Mouse (Mus musculus): ENCODE data around the gene Ctcf.

The Ctcf gene

GRCm38 (mm10) chr8:105617451-105618278 is 18.7 kb upstream of the Ctcf start:
- 82% methylated on average over 21 of the region's 21 CpGs for WGBS

- WGBS: 88% methylated on average over 5 of the region's 5 CpGs
Measured at GRCm38 (mm10) chr8:105618279-105618634, 18.1 kb upstream of the Ctcf start.

GRCm38 (mm10) chr8:105618892-105619591 is 17.3 kb upstream of the Ctcf start:
- WGBS: 95% methylated on average over 19 of the region's 19 CpGs

- WGBS: 74% methylated on average over 19 of the region's 19 CpGs
Measured at GRCm38 (mm10) chr8:105620211-105620610, 16.2 kb upstream of the Ctcf start.

- 64% methylated on average over 21 of the region's 21 CpGs for WGBS
Measured at GRCm38 (mm10) chr8:105620946-105621720, 15.2 kb upstream of the Ctcf start.

GRCm38 (mm10) chr8:105621841-105622240 is 14.5 kb upstream of the Ctcf start:
- WGBS: 7% methylated on average over 4 of the region's 4 CpGs

GRCm38 (mm10) chr8:105622421-105622920 is 13.9 kb upstream of the Ctcf start:
- 4% methylated on average over 8 of the region's 8 CpGs for WGBS

GRCm38 (mm10) chr8:105623118-105623517 is 13.2 kb upstream of the Ctcf start:
- WGBS: 24% methylated on average over 5 of the region's 5 CpGs

GRCm38 (mm10) chr8:105623679-105624245 is 12.6 kb upstream of the Ctcf start:
- WGBS: 58% methylated on average over 7 of the region's 7 CpGs

- 28% methylated on average over 3 of the region's 3 CpGs for WGBS
Measured at GRCm38 (mm10) chr8:105624401-105624800, 12.0 kb upstream of the Ctcf start.

GRCm38 (mm10) chr8:105624831-105625230 is 11.5 kb upstream of the Ctcf start:
- WGBS: 44% methylated on average over 1 of the region's 1 CpGs

GRCm38 (mm10) chr8:105626086-105626485 is 10.3 kb upstream of the Ctcf start:
- 50% methylated on average over 1 of the region's 1 CpGs for WGBS

- WGBS: 83% methylated on average over 4 of the region's 4 CpGs
Measured at GRCm38 (mm10) chr8:105629337-105629736, 7.0 kb upstream of the Ctcf start.

- WGBS: 89% methylated on average over 2 of the region's 2 CpGs
Measured at GRCm38 (mm10) chr8:105634771-105635458, 1.5 kb upstream of the Ctcf start.

- 3% methylated on average over 11 of the region's 11 CpGs for WGBS
Measured at GRCm38 (mm10) chr8:105635481-105635880, 887 bp upstream of the Ctcf start.

GRCm38 (mm10) chr8:105636963-105637510 is 669 bp downstream of the Ctcf start, which contains the start of gene Agrp:
TSS of gene Agrp (minus strand) at chr8:105637393.
- under 1% methylated on average over 63 of the region's 63 CpGs for WGBS

- WGBS: under 1% methylated on average over 11 of the region's 11 CpGs
Measured at GRCm38 (mm10) chr8:105637601-105638041, 1.3 kb downstream of the Ctcf start.

GRCm38 (mm10) chr8:105638510-105638909 is 2.1 kb downstream of the Ctcf start:
- WGBS: 74% methylated on average over 4 of the region's 4 CpGs

GRCm38 (mm10) chr8:105639835-105640234 is 3.5 kb downstream of the Ctcf start:
- WGBS: 43% methylated on average over 1 of the region's 1 CpGs

- WGBS: 37% methylated on average over 2 of the region's 2 CpGs
Measured at GRCm38 (mm10) chr8:105640511-105640910, 4.1 kb downstream of the Ctcf start.

GRCm38 (mm10) chr8:105645205-105645604 is 8.8 kb downstream of the Ctcf start:
- WGBS: 92% methylated on average over 1 of the region's 1 CpGs

Measured in cerebral cortex, adult 2 months (tissue).